Mouse (Mus musculus) midbrain, embryonic 16.5 days (tissue): ENCODE measurements at regions not wholly inside any gene's neighbourhood (a gene's known extent, or its start where the extent isn't known, plus 50 kb on each side); places are given as distances from the start of the nearest gene placed in this dataset.

Source experiments
- ATAC-seq: fragments of 200-750 bp; cut with Nextera tagmentation; 2 replicates; pipeline ENCODE4 v1.8.0; 2017; ENCODE audit warnings: moderate TSS enrichment
- H3K27ac ChIP-seq: fragments of 300-500 bp; sonication (generic); 2 replicates; pipeline ENCODE4 v1.5.1; 2014; ENCODE audit warnings: mild to moderate bottlenecking, low read length, mixed read lengths
- H3K27me3 ChIP-seq: fragments of 300-500 bp; sonication (generic); 2 replicates; pipeline ENCODE4 v1.6.1; 2014; ENCODE audit warnings: low read depth, low read length, mixed read lengths; ENCODE audit not compliant: control insufficient read depth, insufficient read depth
- H3K36me3 ChIP-seq: fragments of 300-500 bp; sonication (generic); 2 replicates; pipeline ENCODE4 v1.6.1; 2014; ENCODE audit warnings: mild to moderate bottlenecking, low read length, moderate library complexity, mixed read lengths; ENCODE audit not compliant: control insufficient read depth, insufficient read depth
- H3K4me1 ChIP-seq: fragments of 300-500 bp; sonication (generic); 2 replicates; pipeline ENCODE4 v1.6.1; 2014; ENCODE audit warnings: mild to moderate bottlenecking, low read length, mixed read lengths; ENCODE audit not compliant: control insufficient read depth, insufficient read depth
- H3K4me2 ChIP-seq: fragments of 300-500 bp; sonication (generic); 2 replicates; pipeline ENCODE4 v1.6.1; 2014; ENCODE audit warnings: mild to moderate bottlenecking, low read length, mixed read lengths
- H3K4me3 ChIP-seq: fragments of 300-500 bp; sonication (generic); 2 replicates; pipeline ENCODE4 v1.5.1; 2014; ENCODE audit warnings: low read depth, mild to moderate bottlenecking, low read length, moderate library complexity, mixed read lengths
- H3K9ac ChIP-seq: fragments of 300-500 bp; sonication (generic); 2 replicates; pipeline ENCODE4 v1.6.1; 2014; ENCODE audit warnings: low read depth, low read length, mixed read lengths
- H3K9me3 ChIP-seq: fragments of 300-500 bp; sonication (generic); replicated peaks from 2 replicates; pipeline ENCODE4 v1.6.1; 2014; ENCODE audit warnings: mild to moderate bottlenecking, low read length, mixed read lengths; ENCODE audit not compliant: control insufficient read depth, poor library complexity, severe bottlenecking
- WGBS: fragments of 180-500 bp; shearing (Covaris S2); extraction: QIAGEN DNeasy Blood & Tissue Kit; methylation state at CpG from one replicate; pipeline ENCODE4 v1.1.7; 2014; 5-methylcytosine and 5-hydroxymethylcytosine counted together

DNA sequence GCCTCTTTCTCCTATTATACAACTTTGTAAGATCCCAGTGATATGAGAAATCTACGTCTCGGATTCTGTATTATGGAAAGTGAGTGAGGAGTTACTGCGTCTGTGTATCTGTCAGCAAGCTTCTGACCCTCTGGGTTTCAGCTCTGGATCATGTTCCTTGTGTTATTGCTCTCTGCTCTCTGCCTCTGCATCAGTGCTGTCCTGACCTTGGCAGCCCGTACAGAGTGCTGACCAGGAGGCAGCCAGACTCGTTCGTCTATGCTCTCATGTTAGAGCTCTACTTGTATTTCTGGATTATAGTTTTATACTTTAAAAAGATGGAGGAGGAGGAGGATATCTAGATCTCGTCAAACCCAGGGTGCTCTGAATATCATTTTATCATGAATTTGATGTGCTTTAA, 121.1 kb upstream of the Adamts9 start:
- H3K9me3 ChIP-seq: no peaks in the 10 kb centered on the region
- ATAC-seq: no peak
- no peaks in the 10 kb centered on the region for H3K36me3 ChIP-seq
- WGBS: 90% methylated on average over 7 of the region's 7 CpGs
- no peak overlapping the region for H3K27ac ChIP-seq
- no peak overlapping the region for H3K4me2 ChIP-seq
- H3K9ac ChIP-seq: no peak overlapping the region
- no peak overlapping the region for H3K4me3 ChIP-seq
- 0 out of 2 replicates have a peak, but pooled peaks cover 7% of the 10 kb centered on the region for H3K4me1 ChIP-seq
- no peaks in the 10 kb centered on the region for H3K27me3 ChIP-seq

DNA sequence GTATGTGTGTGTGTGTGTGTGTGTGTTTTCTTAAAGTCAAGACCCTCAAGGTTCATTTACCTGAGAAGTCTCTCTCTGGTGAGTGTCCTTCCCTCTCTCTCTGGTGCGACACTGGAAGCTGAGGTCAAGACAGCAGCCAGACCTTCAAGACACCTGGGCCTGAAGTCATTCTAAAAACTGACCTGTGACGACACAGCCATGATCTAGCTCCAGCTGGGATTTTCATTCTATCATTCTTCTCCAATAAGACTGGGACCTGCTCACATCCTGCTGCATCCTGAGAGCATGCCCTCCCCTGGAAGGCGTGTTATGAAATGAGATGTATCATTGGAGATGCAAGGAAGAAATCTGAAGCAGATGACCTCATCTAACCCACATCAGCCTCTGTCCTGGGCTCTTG, 118.4 kb upstream of the Adamts9 start:
- no peaks in the 10 kb centered on the region for H3K9me3 ChIP-seq
- no peak for ATAC-seq
- no peak overlapping the region for H3K27ac ChIP-seq
- 0 out of 2 replicates have a peak, but pooled peaks cover 5% of the 10 kb centered on the region for H3K4me1 ChIP-seq
- H3K4me2 ChIP-seq: no peak overlapping the region
- WGBS: 59% methylated on average over 3 of the region's 3 CpGs
- no peaks in the 10 kb centered on the region for H3K36me3 ChIP-seq
- no peak overlapping the region for H3K4me3 ChIP-seq
- no peaks in the 10 kb centered on the region for H3K27me3 ChIP-seq
- no peak overlapping the region for H3K9ac ChIP-seq

DNA sequence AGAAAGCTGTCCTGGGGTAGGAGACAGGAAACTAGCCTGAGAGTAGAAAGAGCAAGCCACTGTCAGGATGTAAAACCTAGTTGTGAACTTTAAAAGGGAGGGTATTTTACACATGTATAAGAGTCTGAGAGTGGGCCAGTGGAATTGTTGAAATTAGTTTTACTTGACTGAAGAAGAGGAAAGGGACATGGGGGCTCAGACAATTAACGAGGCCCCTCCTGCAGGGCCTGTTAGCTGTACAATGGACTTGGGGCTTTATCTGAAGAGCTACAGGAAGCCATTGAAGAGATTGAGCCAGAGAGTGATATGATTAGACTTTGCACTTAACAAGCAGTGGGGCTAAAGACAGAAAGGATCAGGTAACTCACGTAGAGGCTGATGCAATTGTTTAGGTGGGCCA, 102.2 kb upstream of the Adamts9 start:
- 36% methylated on average over 2 of the region's 2 CpGs for WGBS
- H3K4me2 ChIP-seq: no peak overlapping the region
- H3K9ac ChIP-seq: no peak overlapping the region
- H3K4me1 ChIP-seq: no peaks in the 10 kb centered on the region
- H3K27me3 ChIP-seq: no peaks in the 10 kb centered on the region
- H3K4me3 ChIP-seq: no peak overlapping the region
- no peak for ATAC-seq
- no peaks in the 10 kb centered on the region for H3K36me3 ChIP-seq
- no peaks in the 10 kb centered on the region for H3K9me3 ChIP-seq
- H3K27ac ChIP-seq: no peak overlapping the region

- H3K4me3 ChIP-seq: no peak overlapping the region
- H3K4me2 ChIP-seq: no peak overlapping the region
- 0 out of 2 replicates have a peak, but pooled peaks cover 1% of the 10 kb centered on the region for H3K9me3 ChIP-seq
- H3K27me3 ChIP-seq: no peaks in the 10 kb centered on the region
- no peak overlapping the region for H3K9ac ChIP-seq
- no peaks in the 10 kb centered on the region for H3K4me1 ChIP-seq
- no peaks in the 10 kb centered on the region for H3K36me3 ChIP-seq
- H3K27ac ChIP-seq: no peak overlapping the region
- WGBS: 86% methylated on average over 3 of the region's 3 CpGs
- ATAC-seq: no peak
Measured at GRCm38 (mm10) chr6:93041041-93041440, 97.7 kb upstream of the Adamts9 start.

DNA sequence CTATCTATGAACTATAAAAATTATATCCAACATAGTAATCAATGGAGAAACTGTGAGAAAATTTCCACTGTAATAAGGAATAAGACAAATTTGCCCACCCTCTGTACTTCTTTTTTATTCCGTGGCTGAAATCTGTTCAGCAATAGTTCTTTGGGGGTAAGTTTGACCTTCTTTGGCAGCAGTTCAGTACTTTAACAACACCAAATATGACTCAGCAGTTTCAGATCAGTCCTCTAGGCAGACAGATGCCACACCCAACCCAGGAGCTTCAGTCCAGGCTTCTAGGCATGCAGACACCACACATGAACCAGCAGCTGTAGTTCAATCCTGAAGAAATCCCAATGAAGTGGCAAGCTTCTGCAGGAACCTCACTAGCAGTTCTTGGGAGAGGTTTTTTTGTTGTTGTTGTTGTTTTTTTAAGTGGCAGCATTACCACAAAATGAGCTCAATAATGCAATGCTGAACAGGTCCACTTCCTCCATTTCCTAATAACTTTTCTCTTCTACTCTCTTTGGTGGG, 88.6 kb upstream of the Adamts9 start:
- Histone ChIP-seq H3K4me3 (no peak overlapping the region), H3K27me3 (no peaks in the 10 kb centered on the region), H3K36me3 (no peaks in the 10 kb centered on the region), H3K4me2 (no peak overlapping the region), H3K4me1 (no peaks in the 10 kb centered on the region), H3K9me3 (peaks cover 4% of the 10 kb centered on the region; the same call in 1 of the 2 replicates), H3K9ac (no peak overlapping the region), H3K27ac (no peak overlapping the region)
- 97% methylated on average over 1 of the region's 1 CpGs for WGBS
- ATAC-seq: no peak

DNA sequence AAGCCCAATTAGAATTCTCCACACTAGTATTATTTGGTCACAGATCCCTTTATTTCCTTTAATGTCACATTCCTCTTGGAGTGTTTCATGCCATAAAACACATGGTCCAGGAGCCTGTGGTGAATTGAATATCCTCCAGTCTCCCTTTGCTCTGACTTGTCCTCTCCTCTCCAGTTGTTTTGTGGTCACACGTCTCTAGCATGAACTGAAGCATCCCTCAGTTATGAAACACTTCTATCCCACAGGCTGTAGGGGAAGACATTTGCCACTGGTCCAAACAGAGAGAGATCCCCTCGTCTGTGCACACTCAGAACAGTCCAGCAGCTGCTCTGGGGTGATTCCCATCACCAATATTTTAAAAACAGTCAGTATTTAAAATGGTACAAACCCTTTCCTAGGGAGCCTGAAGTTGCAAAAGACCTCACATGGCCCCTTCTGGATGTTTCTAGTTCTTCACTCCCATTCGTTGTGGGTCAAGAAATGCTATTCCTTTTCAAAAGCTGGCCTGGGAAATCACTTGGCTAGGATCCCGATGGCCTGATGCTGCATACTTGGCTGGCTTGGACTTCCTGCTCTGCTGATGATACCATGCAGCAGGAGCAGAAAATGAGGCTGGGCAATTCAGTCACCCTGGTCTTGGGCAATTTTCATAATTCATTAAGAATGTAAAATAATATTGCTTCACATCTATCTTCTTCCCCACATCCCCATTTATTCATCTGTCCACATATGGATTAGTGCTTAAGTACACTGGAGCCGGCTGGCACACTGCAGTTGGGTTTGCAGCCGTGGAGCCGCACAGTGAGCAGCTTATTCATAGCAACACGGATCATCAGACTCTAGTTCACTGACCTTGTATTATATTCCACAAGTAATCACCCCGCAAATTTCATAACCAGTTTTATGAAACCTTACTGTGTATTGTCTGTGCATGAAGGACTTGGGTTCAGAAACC, 83.1 kb upstream of the Adamts9 start:
- H3K4me1 ChIP-seq: peaks cover 10% of the 10 kb centered on the region
- no peaks in the 10 kb centered on the region for H3K9me3 ChIP-seq
- no peaks in the 10 kb centered on the region for H3K27me3 ChIP-seq
- H3K36me3 ChIP-seq: no peaks in the 10 kb centered on the region
- no peak overlapping the region for H3K9ac ChIP-seq
- ATAC-seq: no peak
- no peak overlapping the region for H3K4me3 ChIP-seq
- 70% methylated on average over 9 of the region's 9 CpGs for WGBS
- H3K4me2 ChIP-seq: no peak overlapping the region
- no peak overlapping the region for H3K27ac ChIP-seq

GRCm38 (mm10) chr6:93014534-93014933, 71.2 kb upstream of the Adamts9 start:
- no peak overlapping the region for H3K4me3 ChIP-seq
- no peak overlapping the region for H3K4me2 ChIP-seq
- no peaks in the 10 kb centered on the region for H3K9me3 ChIP-seq
- no peaks in the 10 kb centered on the region for H3K27me3 ChIP-seq
- H3K36me3 ChIP-seq: no peaks in the 10 kb centered on the region
- no peak overlapping the region for H3K27ac ChIP-seq
- ATAC-seq: no peak
- no peak overlapping the region for H3K9ac ChIP-seq
- WGBS: 92% methylated on average over 1 of the region's 1 CpGs
- no peaks in the 10 kb centered on the region for H3K4me1 ChIP-seq

DNA sequence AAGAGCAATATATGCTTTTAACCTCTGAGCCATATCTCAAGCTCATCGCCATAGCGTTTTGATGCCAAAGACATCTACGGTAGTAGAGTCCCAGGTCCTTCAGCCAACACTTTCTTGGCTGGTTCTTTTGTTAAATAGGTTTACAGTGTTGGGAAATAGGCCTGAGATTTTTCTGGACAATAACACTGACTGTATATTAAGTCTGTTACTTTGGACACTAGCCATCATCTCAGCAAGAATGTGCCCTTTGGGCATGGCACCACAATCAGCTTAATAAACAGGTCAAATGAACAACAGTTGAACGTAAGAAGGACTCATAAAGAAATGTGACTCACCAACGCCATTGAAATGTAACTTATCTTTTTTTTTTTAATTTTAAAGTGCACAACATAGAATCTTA, 68.6 kb upstream of the Adamts9 start:
- no peaks in the 10 kb centered on the region for H3K36me3 ChIP-seq
- H3K4me3 ChIP-seq: no peak overlapping the region
- H3K9me3 ChIP-seq: no peaks in the 10 kb centered on the region
- 88% methylated on average over 5 of the region's 5 CpGs for WGBS
- H3K4me1 ChIP-seq: no peaks in the 10 kb centered on the region
- no peak overlapping the region for H3K27ac ChIP-seq
- no peak overlapping the region for H3K4me2 ChIP-seq
- no peak for ATAC-seq
- H3K27me3 ChIP-seq: no peaks in the 10 kb centered on the region
- H3K9ac ChIP-seq: no peak overlapping the region

DNA sequence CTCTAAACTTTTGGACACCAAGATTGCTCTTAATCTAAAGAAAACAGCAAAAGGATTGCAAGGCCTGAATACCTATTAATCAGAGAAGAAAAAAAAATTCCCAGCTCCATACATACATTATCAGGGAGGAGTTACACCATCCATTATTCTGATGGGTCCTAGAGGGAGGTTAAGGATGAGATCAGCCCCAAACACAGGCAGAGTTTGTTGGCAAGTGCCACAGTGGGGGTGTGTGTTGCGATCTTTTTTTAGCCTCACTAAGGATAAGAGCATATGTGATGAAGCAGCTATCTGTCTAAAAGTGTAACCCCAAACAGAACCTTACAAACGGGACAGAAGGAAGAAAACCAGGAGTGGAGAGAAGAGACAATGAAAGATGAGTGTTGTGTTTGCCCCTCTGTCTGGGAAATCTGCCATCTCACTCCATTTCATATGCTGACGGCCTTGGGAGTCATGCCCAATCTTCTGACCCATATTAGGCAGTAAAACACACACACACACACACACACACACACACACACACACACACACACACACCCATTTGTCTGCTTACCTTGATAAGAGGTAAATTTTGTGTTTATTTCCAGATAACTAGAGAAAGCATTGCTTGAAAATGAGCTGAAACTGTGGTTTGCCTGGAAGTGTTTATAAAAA, 61.4 kb upstream of the Adamts9 start:
- H3K9ac ChIP-seq: no peak overlapping the region
- no peak overlapping the region for H3K4me3 ChIP-seq
- 86% methylated on average over 3 of the region's 3 CpGs for WGBS
- no peaks in the 10 kb centered on the region for H3K27me3 ChIP-seq
- no peak overlapping the region for H3K27ac ChIP-seq
- H3K4me1 ChIP-seq: no peaks in the 10 kb centered on the region
- H3K36me3 ChIP-seq: no peaks in the 10 kb centered on the region
- H3K4me2 ChIP-seq: no peak overlapping the region
- H3K9me3 ChIP-seq: no peaks in the 10 kb centered on the region
- ATAC-seq: no peak
